Mouse (Mus musculus) cerebellum, adult 11-12 months (tissue): Measurements from ENCODE around the gene Gm14296.
"Not testable (repeated sequence)": the region's sequence is repeated elsewhere in the genome, so short reads cannot be mapped to it uniquely, and the experiment has no call there.

Source experiments
- DNase-seq: peaks from one replicate; pipeline ENCODE4 v3.0.0; 2022

Gene Gm14296

GRCm38 (mm10) chr2:176927709-176928108 lies at the start of gene Gm14296:
Gene Gm14296, minus strand, starts transcription at chr2:176927809.
- not testable (repeated sequence) for DNase-seq

- not testable (repeated sequence) for DNase-seq
Measured at GRCm38 (mm10) chr2:176905464-176905863, 22.1 kb downstream of the Gm14296 start.
